Mouse (Mus musculus): ENCODE data around the gene Syt14.

DNA sequence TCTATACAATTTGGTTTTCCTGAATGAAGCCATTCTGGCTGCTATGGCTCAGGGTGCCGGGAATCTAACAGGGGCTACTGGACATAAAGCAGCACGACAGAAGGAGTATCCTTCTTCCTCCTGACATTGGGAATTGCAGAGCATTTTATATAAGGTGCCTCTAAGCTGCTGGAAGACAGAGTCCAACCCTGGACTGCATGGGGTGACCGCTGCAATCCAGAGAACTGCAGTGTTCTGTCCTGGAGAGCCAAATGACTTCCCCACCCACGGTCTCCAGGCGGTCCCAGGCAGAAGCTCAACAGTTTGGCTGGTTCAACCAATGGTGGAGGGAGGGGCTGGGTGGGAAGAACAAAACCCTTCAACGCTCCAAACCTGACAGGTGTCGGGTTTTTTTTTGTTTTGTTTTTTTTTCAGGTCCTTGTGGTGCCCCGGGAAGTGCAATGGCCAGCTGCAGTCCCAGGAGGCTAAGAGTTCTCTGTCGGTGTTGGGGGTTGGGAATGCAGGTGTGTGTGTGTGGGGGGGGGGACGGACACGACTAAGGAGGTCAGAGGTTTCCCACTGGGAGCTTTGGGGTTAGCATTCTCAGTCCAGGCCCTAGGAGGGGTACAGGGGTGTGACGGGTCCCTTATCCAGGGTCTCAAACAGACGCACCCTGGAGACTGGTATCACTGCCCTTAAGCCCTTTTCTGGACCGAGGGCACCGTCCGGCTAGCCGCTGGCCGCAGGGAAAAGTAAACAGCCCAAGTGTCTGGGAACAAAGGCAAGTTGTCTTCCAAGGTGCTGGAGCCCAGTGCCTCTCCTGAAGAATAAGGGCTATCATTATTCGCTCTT, 181.4 kb downstream of the Syt14 start:
- TF ChIP-seq NELFE (IDR thresholded peaks at IDR 0.05; ENCODE audit: low read depth, low read length) (no peak), CTCF (conservative IDR thresholded peaks at IDR 0.05 in 1 of 2, IDR thresholded peaks at IDR 0.05 in 1 of 2; ENCODE audit: low read depth in 2 of 2, low read length in 2 of 2) (no peak), USF2 (conservative IDR thresholded peaks at IDR 0.05; ENCODE audit: low read depth, low read length) (no peak)
